Mouse (Mus musculus): ENCODE results near the gene Plod2.

The Plod2 gene

GRCm38 (mm10) chr9:92597776-92598175 lies 55.8 kb downstream of the Plod2 start:
- intact Hi-C loops (cut with DNase I) = loop anchor here (5.0 kb wide), 1 partner anchor 55 kb away; the partner anchor contains the start of gene Plod2

GRCm38 (mm10) chr9:92599940-92600538 lies 58.0 kb downstream of the Plod2 start:
- intact Hi-C loops (cut with DNase I) = loop anchor here (5.0 kb wide), 1 partner anchor 58 kb away; the partner anchor contains the start of gene Plod2

GRCm38 (mm10) chr9:92601551-92601950 lies 59.5 kb downstream of the Plod2 start:
- intact Hi-C loops (cut with DNase I) = no loop called here

GRCm38 (mm10) chr9:92603541-92603940 lies 61.5 kb downstream of the Plod2 start:
- intact Hi-C loops (cut with DNase I) = no loop called here

GRCm38 (mm10) chr9:92610628-92611267 lies 68.7 kb downstream of the Plod2 start:
- intact Hi-C loops (cut with DNase I) = loop anchor here (5.0 kb wide), 2 partner anchors 267 to 463 kb away; no protein-coding TSS in a partner anchor

GRCm38 (mm10) chr9:92612641-92613040 lies 70.6 kb downstream of the Plod2 start:
- intact Hi-C loops (cut with DNase I) = loop anchor here (1.0 to 5.0 kb wide), 4 partner anchors 113 to 465 kb away; no protein-coding TSS in a partner anchor

GRCm38 (mm10) chr9:92613206-92613605 lies 71.2 kb downstream of the Plod2 start:
- intact Hi-C loops (cut with DNase I) = loop anchor here (1.0 to 5.0 kb wide), 4 partner anchors 114 to 466 kb away; no protein-coding TSS in a partner anchor

GRCm38 (mm10) chr9:92616418-92616817 lies 74.4 kb downstream of the Plod2 start:
- intact Hi-C loops (cut with DNase I) = no loop called here

GRCm38 (mm10) chr9:92617376-92617775 lies 75.4 kb downstream of the Plod2 start:
- intact Hi-C loops (cut with DNase I) = no loop called here

- intact Hi-C loops (cut with DNase I) = loop anchor here (5.0 kb wide), 1 partner anchor 352 kb away; no protein-coding TSS in a partner anchor
These were observed 78.1 kb downstream of the Plod2 start for GRCm38 (mm10) chr9:92620088-92620487.

GRCm38 (mm10) chr9:92621246-92621645 lies 79.2 kb downstream of the Plod2 start:
- intact Hi-C loops (cut with DNase I) = loop anchor here (5.0 kb wide), 1 partner anchor 351 kb away; no protein-coding TSS in a partner anchor

- intact Hi-C loops (cut with DNase I) = loop anchor here (5.0 kb wide), 1 partner anchor 350 kb away; no protein-coding TSS in a partner anchor
These were observed 79.9 kb downstream of the Plod2 start for GRCm38 (mm10) chr9:92621878-92622282.

GRCm38 (mm10) chr9:92634792-92635191 lies 92.8 kb downstream of the Plod2 start:
- intact Hi-C loops (cut with DNase I) = no loop called here

- intact Hi-C loops (cut with DNase I) = no loop called here
These were observed 97.3 kb downstream of the Plod2 start for GRCm38 (mm10) chr9:92639200-92639897.

- intact Hi-C loops (cut with DNase I) = no loop called here
These were observed 99.7 kb downstream of the Plod2 start for GRCm38 (mm10) chr9:92641717-92642116.
